Mouse (Mus musculus) limb, embryonic 14.5 days (tissue): ENCODE results near the gene Tmem183a. TPM values are rescaled to one million over a fixed set of nuclear protein-coding genes. Genes with fewer than 3 reads are reported as not detected.

Experiments used
- ATAC-seq: fragments of 200-750 bp; cut with Nextera tagmentation; 2 replicates; pipeline ENCODE4 v1.8.0; 2017; ENCODE audit warnings: low read depth, moderate number of reproducible peaks, moderate TSS enrichment; ENCODE audit not compliant: low FRiP score
- DNase-seq: peaks from one replicate; pipeline ENCODE4 v3.0.0-alpha.2; 2015; ENCODE audit warnings: low spot score
- H3K27ac ChIP-seq: fragments of 300-500 bp; sonication (generic); replicated peaks from 2 replicates; pipeline ENCODE4 v1.5.1; 2014; ENCODE audit warnings: low read depth, mild to moderate bottlenecking, low read length, moderate library complexity, mixed read lengths
- H3K27me3 ChIP-seq: fragments of 300-500 bp; sonication (generic); 2 replicates; pipeline ENCODE4 v1.6.1; 2014; ENCODE audit warnings: low read length, mixed read lengths; ENCODE audit not compliant: control insufficient read depth, insufficient read depth
- H3K36me3 ChIP-seq: fragments of 300-500 bp; sonication (generic); 2 replicates; pipeline ENCODE4 v1.6.1; 2014; ENCODE audit warnings: mild to moderate bottlenecking, low read length, moderate library complexity, mixed read lengths; ENCODE audit not compliant: control insufficient read depth, insufficient read depth
- H3K4me1 ChIP-seq: fragments of 300-500 bp; sonication (generic); 2 replicates; pipeline ENCODE4 v1.6.1; 2014; ENCODE audit warnings: antibody characterized with exemption, low read length, mixed read lengths; ENCODE audit not compliant: control insufficient read depth, insufficient read depth
- H3K4me2 ChIP-seq: fragments of 300-500 bp; sonication (generic); replicated peaks from 2 replicates; pipeline ENCODE4 v1.6.1; 2014; ENCODE audit warnings: low read depth, mild to moderate bottlenecking, low read length, moderate library complexity; ENCODE audit not compliant: severe bottlenecking
- H3K4me3 ChIP-seq: fragments of 300-500 bp; sonication (generic); replicated peaks from 2 replicates; pipeline ENCODE4 v1.5.1; 2014; ENCODE audit warnings: low read length
- H3K9ac ChIP-seq: fragments of 300-500 bp; sonication (generic); 2 replicates; pipeline ENCODE4 v1.6.1; 2014; ENCODE audit warnings: mild to moderate bottlenecking, low read depth, low read length, moderate library complexity; ENCODE audit not compliant: severe bottlenecking
- H3K9me3 ChIP-seq: fragments of 300-500 bp; sonication (generic); 2 replicates; pipeline ENCODE4 v1.6.1; 2016; ENCODE audit warnings: low read length; ENCODE audit not compliant: control insufficient read depth
- POLR2A ChIP-seq: fragments of 200-500 bp; IDR thresholded peaks from 2 replicates; pipeline ENCODE4 v1.8.0; 2012; ENCODE audit warnings: inconsistent platforms, mild to moderate bottlenecking, moderate library complexity, borderline replicate concordance; ENCODE audit not compliant: insufficient read depth, insufficient read length; ENCODE audit errors: extremely low read depth
- WGBS: fragments of 180-500 bp; shearing (Covaris S2); extraction: QIAGEN DNeasy Blood & Tissue Kit; methylation state at CpG from one replicate; pipeline ENCODE4 v1.1.7; 2014; 5-methylcytosine and 5-hydroxymethylcytosine counted together
- polyA plus RNA-seq, 2 experiments: library from polyadenylated mRNA; depleted of rRNA in 1 of 2; stranded (reverse) in 1 of 2; unstranded in 1 of 2; fragments of >200 nt; fragmentation: Nextera tagmentation in 1 of 2; extraction: Ambion mirVana in 1 of 2; gene quantifications; 2 replicates each; pipeline versions ENCODE4 v1.2.1 to v1.2.3; 2012 to 2014

The Tmem183a gene
- polyA plus RNA-seq, 2 experiments = 77.8 to 83.0 TPM

DNA sequence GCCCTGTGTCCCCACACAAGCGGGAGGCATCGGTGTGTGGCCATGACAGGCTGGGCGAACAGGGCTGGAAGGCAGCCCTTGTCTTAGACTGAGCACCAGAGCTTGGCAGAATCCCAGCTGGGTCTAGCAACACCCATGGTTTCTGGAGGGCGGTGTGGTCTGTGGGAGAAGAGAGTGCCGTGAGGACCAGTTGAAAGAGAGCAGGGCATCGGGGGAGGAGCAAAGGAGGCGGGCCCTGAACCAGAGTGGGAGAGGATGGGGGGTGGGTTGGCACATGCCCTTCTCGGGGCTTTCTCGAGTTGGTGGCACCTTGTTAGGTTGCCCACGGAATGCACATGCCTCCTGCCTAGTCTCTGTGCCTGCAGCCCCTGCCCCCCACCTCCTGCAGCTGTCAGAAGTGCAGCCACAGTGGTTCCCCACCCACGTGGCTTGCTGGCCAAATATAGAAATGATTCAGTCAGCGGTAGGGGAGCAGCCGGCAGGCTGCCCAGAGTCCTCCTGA is 29.0 kb downstream of the Tmem183a start, which contains the start of gene Ppfia4:
TSS of gene Ppfia4 (minus strand) at position 159 of the 502 bp plus-strand sequence.
- 0 out of 2 replicates have a peak within 1 kb of the TSS, but pooled peaks have one; percentile 15 for H3K4me2 ChIP-seq
- no peak within 1 kb of the TSS for H3K9ac ChIP-seq
- peaks cover 16% of the 10 kb centered on the region for H3K4me1 ChIP-seq
- ATAC-seq (peak; percentile 64), DNase-seq (peak; percentile 61)
- no peaks in the 10 kb centered on the region for H3K9me3 ChIP-seq
- no peak within 1 kb of the TSS for H3K27ac ChIP-seq
- 48% methylated on average over 13 of the region's 13 CpGs for WGBS
- H3K36me3 ChIP-seq = no peaks in the 10 kb centered on the region; the same call in 1 of the 2 replicates
- H3K4me3 ChIP-seq = no peak within 1 kb of the TSS
- no peaks in the 10 kb centered on the region for H3K27me3 ChIP-seq
- no peak for TF ChIP-seq POLR2A

DNA sequence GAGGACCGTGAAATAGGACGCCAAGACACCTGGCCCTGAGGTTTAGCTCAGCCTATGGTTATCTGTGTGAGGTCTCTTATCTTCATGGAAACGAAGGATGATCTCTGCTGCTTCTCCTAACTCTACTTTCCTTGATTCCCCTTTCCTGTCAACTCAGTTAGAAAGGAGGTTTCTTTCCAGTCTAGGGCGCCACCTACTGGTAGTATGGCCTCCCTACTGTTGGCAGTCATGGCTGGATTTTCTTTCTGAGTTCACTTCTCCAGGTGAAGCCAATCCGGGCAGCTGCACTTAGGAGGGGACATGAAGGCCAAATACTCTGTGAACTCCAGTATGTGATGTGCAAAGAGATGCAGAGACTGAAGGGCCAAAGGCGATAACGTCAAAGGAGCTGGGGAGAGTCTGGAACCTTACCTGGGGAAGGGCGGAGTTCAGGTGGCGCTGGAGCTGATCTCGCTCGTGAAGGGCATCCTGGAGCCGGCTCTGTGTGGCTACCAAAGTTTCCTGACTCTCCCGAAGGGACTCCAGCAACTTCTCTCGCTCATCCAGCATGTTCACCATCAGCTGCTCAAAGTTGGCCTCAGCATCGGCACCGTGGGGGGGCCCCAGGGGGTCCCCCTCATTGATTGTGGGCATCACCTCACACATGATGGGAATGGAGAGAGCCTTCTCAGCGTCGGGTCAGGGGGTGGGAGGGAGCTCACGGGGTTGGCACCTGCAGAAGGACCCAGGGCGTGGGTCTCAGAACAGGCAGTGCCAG is 29.7 kb downstream of the Tmem183a start:
- 0 out of 2 replicates have a peak overlapping the region, but pooled peaks have one; percentile 15 for H3K4me2 ChIP-seq
- 57% methylated on average over 20 of the region's 20 CpGs for WGBS
- no peak overlapping the region for H3K9ac ChIP-seq

DNA sequence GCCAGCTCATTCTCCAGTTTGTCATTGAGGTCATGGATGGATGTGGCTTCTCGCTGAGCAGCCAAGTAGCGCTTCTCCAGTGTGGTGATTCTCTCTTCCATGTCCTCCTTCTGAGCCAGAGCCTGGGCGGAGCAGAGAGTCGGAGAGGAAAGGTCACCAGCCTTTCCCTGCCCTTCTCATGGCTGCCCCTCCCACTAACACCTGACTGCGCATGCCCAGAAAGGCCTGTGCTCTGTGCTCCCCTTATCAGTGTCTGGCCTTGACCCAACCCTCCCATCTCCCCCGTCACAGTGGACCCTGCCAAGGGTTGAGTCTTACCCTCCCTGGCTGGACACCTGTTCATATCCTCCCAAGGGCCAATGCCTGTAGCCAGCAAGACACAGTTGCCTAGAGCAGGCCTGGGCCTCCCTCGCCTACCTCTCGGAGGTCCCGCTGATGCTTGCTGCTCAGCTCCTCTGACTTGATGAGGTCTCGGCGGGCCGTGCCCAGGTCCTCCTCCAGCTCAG is 34.9 kb downstream of the Tmem183a start:
- WGBS = 91% methylated on average over 12 of the region's 12 CpGs
- no peak overlapping the region for H3K4me2 ChIP-seq
- H3K4me1 ChIP-seq = no peaks in the 10 kb centered on the region
- H3K27me3 ChIP-seq = no peaks in the 10 kb centered on the region
- H3K27ac ChIP-seq = no peak overlapping the region
- H3K4me3 ChIP-seq = no peak overlapping the region
- no peaks in the 10 kb centered on the region for H3K9me3 ChIP-seq
- no peak overlapping the region for H3K9ac ChIP-seq
- H3K36me3 ChIP-seq = peaks cover 6% of the 10 kb centered on the region
- no peak for ATAC-seq
- no peak for DNase-seq
- no peak for TF ChIP-seq POLR2A

More for the DNA sequence above, 29.7 kb downstream of the Tmem183a start:
- TF ChIP-seq POLR2A = no peak
- peak; percentile 89 for DNase-seq
- peaks cover 13% of the 10 kb centered on the region for H3K4me1 ChIP-seq
- no peak for ATAC-seq
- H3K27me3 ChIP-seq = no peaks in the 10 kb centered on the region
- H3K27ac ChIP-seq = no peak overlapping the region
- no peaks in the 10 kb centered on the region for H3K9me3 ChIP-seq
- H3K4me3 ChIP-seq = no peak overlapping the region
- no peaks in the 10 kb centered on the region; the same call in 1 of the 2 replicates for H3K36me3 ChIP-seq

DNA sequence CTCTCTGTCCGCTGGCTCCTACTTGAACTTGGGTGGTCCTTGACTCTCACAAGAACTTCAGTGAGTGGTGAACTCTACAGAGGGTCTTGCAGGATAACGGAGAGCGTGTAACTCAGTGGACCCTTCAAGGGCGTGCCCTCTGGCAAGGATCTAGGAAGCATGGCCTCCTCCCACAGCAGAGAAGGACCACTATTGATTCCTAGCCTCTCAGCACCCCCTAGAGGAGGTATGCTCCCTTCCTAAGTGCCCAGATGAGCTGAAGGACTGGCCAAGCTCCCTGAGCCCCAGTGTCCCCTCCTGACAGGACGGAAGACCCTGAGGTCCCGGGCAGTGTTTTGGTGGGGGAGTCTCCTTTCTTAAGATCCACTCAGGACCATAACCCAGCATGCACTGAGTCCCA is 39.2 kb downstream of the Tmem183a start:
- Histone ChIP-seq H3K9me3 (no peaks in the 10 kb centered on the region), H3K9ac (no peak overlapping the region), H3K27me3 (no peaks in the 10 kb centered on the region), H3K4me1 (peaks cover 9% of the 10 kb centered on the region), H3K27ac (no peak overlapping the region), H3K4me2 (no peak overlapping the region), H3K4me3 (no peak overlapping the region), H3K36me3 (peaks cover 6% of the 10 kb centered on the region)
- no peak for DNase-seq
- no peak for ATAC-seq
- 88% methylated on average over 6 of the region's 6 CpGs for WGBS
- TF ChIP-seq POLR2A = no peak

DNA sequence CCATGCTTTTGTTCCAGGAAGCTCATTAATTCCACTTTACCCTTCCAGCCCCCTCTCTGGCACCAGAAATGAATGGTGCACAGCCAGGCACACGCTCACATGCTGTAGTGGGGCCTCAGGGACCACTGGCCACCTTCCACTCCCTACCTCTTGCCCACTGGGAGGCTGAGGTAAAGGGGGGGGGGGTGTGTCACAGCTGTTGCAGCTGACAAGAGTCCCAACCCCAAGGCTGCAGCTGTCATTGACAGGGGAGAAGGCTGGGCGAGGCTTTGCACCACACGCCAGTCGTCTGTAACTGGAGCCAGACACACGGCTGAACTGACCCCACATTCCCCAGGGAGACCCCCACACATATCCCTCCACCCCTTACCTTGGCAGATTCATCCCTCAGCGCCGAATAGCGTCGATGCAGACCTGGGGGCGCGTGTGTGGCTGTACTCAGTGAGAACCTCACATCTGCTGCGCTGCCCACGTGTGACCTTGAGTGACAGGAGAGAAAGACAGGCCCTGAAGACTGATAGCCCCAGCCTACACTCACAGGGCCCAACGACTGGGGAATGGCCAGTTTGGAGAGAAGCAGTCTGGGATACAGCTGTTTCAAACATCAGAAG is 41.0 kb downstream of the Tmem183a start:
- Histone ChIP-seq H3K4me3 (no peak overlapping the region), H3K36me3 (peaks cover 13% of the 10 kb centered on the region), H3K9ac (no peak overlapping the region), H3K27me3 (no peaks in the 10 kb centered on the region), H3K9me3 (no peaks in the 10 kb centered on the region), H3K4me2 (no peak overlapping the region), H3K27ac (0 out of 2 replicates have a peak overlapping the region, but pooled peaks have one; percentile 14), H3K4me1 (peaks cover 9% of the 10 kb centered on the region)
- peak; percentile 63 for DNase-seq
- ATAC-seq = peak; percentile 87
- 33% methylated on average over 14 of the region's 14 CpGs for WGBS
- TF ChIP-seq POLR2A = no peak
